Comparison of ENCODE assay signal across 10 mouse cellular contexts in the genomic region with DNA sequence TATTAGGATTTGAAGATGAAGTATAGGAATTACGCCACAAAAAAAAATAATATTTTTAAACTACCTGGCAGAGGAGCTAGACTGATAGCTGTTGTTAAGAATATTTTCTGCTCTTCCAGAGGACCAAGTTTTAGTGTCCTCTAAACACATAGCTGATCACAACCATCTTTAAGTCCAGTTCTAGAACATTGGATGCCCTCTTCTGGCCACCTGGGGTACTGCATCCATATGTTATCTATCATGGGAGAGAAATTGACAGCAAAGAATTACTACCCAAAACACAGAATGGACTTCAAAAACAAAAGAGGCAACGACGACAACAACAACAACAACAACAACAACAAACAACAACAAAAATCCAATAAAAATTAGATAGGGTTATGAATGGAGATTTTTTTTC.
DNase-seq lines count a peak whose midpoint lies in the region; ATAC-seq and TF ChIP-seq lines count a peak whose summit lies in the region.
"Had no signal": no experiment of that assay in that cellular context is flagged by ENCODE, and none has a peak within 500 bp of the region (broad histone marks: within the 10 kb centered on the region; RNA-seq: fewer than 3 reads in every experiment).

No protein-coding gene starts in this region.

- no peak for ATAC-seq in kidney, embryonic 16.5 days (ENCODE audit: low FRiP score, low TSS enrichment)
- no peak for ATAC-seq in midbrain, postnatal 0 days (ENCODE audit: low FRiP score)

- WGBS in kidney, embryonic 16.5 days: 45% methylated on average over 3 of the region's 3 CpGs
- 59% methylated on average over 3 of the region's 3 CpGs for WGBS in midbrain, postnatal 0 days

- no peaks in the 10 kb centered on the region for H3K4me1 ChIP-seq in kidney, embryonic 16.5 days (ENCODE audit: insufficient read depth, low read length)
- no peaks in the 10 kb centered on the region for H3K4me1 ChIP-seq in ES-Bruce4 (ENCODE audit: control insufficient read depth, insufficient read depth, low read length)
- no peaks in the 10 kb centered on the region for H3K4me1 ChIP-seq in midbrain, postnatal 0 days (ENCODE audit: insufficient read depth, low read length)
- H3K4me1 ChIP-seq: lung, embryonic 15.5 days; stomach, embryonic 15.5 days had no signal

- peak; percentile 3 for DNase-seq in kidney, adult 11 months
- peak; percentile 17 for DNase-seq in brain, embryonic 14.5 days (ENCODE audit: low read depth)
- peak; percentile 35 to 60 for DNase-seq in frontal cortex, postnatal 36 days (ENCODE audit: low spot score in 2 of 2)
- DNase-seq in layer of hippocampus, adult 9-11 months: peak; percentile 9
- peak; percentile 1 for DNase-seq in midbrain, postnatal 0 days (ENCODE audit: low spot score)
- no peak for DNase-seq in MN1 (ENCODE audit: low spot score)

- TF ChIP-seq CTCF in ES-Bruce4 (IDR thresholded peaks at IDR 0.05; ENCODE audit: low read depth, low read length): peak; percentile 5
- TF ChIP-seq CTCF in brain, embryonic 14.5 days (IDR thresholded peaks at IDR 0.05; ENCODE audit: borderline replicate concordance, extremely low read depth, insufficient read depth, insufficient read length): peak; percentile 45; the same call in 1 of the 2 replicates
- peak; percentile 63 for TF ChIP-seq CTCF in midbrain, postnatal 0 days (IDR thresholded peaks at IDR 0.05)

- no peak overlapping the region for H3K4me3 ChIP-seq in kidney, embryonic 16.5 days (ENCODE audit: low read length)
- no peak overlapping the region for H3K4me3 ChIP-seq in ES-Bruce4 (ENCODE audit: low read depth, low read length)
- H3K4me3 ChIP-seq in midbrain, postnatal 0 days (ENCODE audit: low read depth, low read length): no peak overlapping the region
- H3K4me3 ChIP-seq: lung, embryonic 15.5 days; stomach, embryonic 15.5 days had no signal

- H3K27me3 ChIP-seq in kidney, embryonic 16.5 days (ENCODE audit: insufficient read depth, low read length): no peaks in the 10 kb centered on the region
- H3K27me3 ChIP-seq in ES-Bruce4 (ENCODE audit: control insufficient read depth, insufficient read depth, low read length, poor library complexity, severe bottlenecking): no peaks in the 10 kb centered on the region
- no peaks in the 10 kb centered on the region for H3K27me3 ChIP-seq in midbrain, postnatal 0 days (ENCODE audit: insufficient read depth, low read length)
- H3K27me3 ChIP-seq: lung, embryonic 15.5 days; stomach, embryonic 15.5 days had no signal

- H3K36me3 ChIP-seq in kidney, embryonic 16.5 days (ENCODE audit: insufficient read depth, low read length): no peaks in the 10 kb centered on the region
- no peaks in the 10 kb centered on the region for H3K36me3 ChIP-seq in ES-Bruce4 (ENCODE audit: control insufficient read depth, insufficient read depth, low read length, poor library complexity, severe bottlenecking)
- H3K36me3 ChIP-seq in midbrain, postnatal 0 days (ENCODE audit: insufficient read depth, low read length): no peaks in the 10 kb centered on the region
- H3K36me3 ChIP-seq: lung, embryonic 15.5 days; stomach, embryonic 15.5 days had no signal

- H3K4me2 ChIP-seq in kidney, embryonic 16.5 days (replicated peaks; ENCODE audit: low read depth, low read length): no peak overlapping the region
- no peak overlapping the region for H3K4me2 ChIP-seq in midbrain, postnatal 0 days (ENCODE audit: low read depth, low read length, poor library complexity, severe bottlenecking)
- H3K4me2 ChIP-seq: lung, embryonic 15.5 days; stomach, embryonic 15.5 days had no signal

- no peak overlapping the region for H3K9ac ChIP-seq in kidney, embryonic 16.5 days (replicated peaks; ENCODE audit: low read length)
- no peak overlapping the region for H3K9ac ChIP-seq in ES-Bruce4 (ENCODE audit: low read depth, poor library complexity, severe bottlenecking)
- no peak overlapping the region for H3K9ac ChIP-seq in midbrain, postnatal 0 days (replicated peaks; ENCODE audit: low read length, poor library complexity, severe bottlenecking)
- H3K9ac ChIP-seq: lung, embryonic 15.5 days; stomach, embryonic 15.5 days had no signal

- TF ChIP-seq POLR2A in ES-Bruce4 (IDR thresholded peaks at IDR 0.05; ENCODE audit: insufficient read depth, low read length): no peak
- no peak for TF ChIP-seq POLR2A in brain, embryonic 14.5 days (IDR thresholded peaks at IDR 0.05; ENCODE audit: borderline replicate concordance, extremely low read depth, insufficient read depth, insufficient read length, poor library complexity, severe bottlenecking)

- no peak for TF ChIP-seq EP300 in ES-Bruce4 (IDR thresholded peaks at IDR 0.05; ENCODE audit: insufficient read depth, low read depth, low read length)

- no peaks in the 10 kb centered on the region for H3K9me3 ChIP-seq in kidney, embryonic 16.5 days (ENCODE audit: low read length)
- no peaks in the 10 kb centered on the region for H3K9me3 ChIP-seq in ES-Bruce4 (replicated peaks; ENCODE audit: control insufficient read depth, insufficient read depth, low read length, poor library complexity, severe bottlenecking)
- H3K9me3 ChIP-seq in midbrain, postnatal 0 days (ENCODE audit: low read length): no peaks in the 10 kb centered on the region
- H3K9me3 ChIP-seq: lung, embryonic 15.5 days; stomach, embryonic 15.5 days had no signal

- H3K27ac ChIP-seq in kidney, embryonic 16.5 days (ENCODE audit: low read length): no peak overlapping the region
- no peak overlapping the region for H3K27ac ChIP-seq in ES-Bruce4 (ENCODE audit: insufficient read depth, low read length)
- H3K27ac ChIP-seq in midbrain, postnatal 0 days (ENCODE audit: low read depth, low read length): no peak overlapping the region
- H3K27ac ChIP-seq: lung, embryonic 15.5 days; stomach, embryonic 15.5 days had no signal

Comparison
In these comparisons a context has a peak if more than half of its experiments do, and no peak if none do; other contexts are left out.
1. CTCF ChIP-seq: peak in every context shown above with its lines; median percentile 63 in midbrain, postnatal 0 days; 45 in brain, embryonic 14.5 days; 5 in ES-Bruce4.